Mouse (Mus musculus) small intestine, adult 2 months (tissue): ENCODE measurements around the gene Foxq1.

ENCODE experiments used
- CTCF ChIP-seq: fragments of 200-500 bp; IDR thresholded peaks from 2 replicates; pipeline ENCODE4 v1.5.1; 2012; ENCODE audit warnings: low read depth, mild to moderate bottlenecking, control low read depth, inconsistent platforms, low read length, moderate library complexity, mixed read lengths; ENCODE audit not compliant: insufficient replicate concordance, insufficient read length; ENCODE audit errors: extremely low read depth
- POLR2A ChIP-seq: fragments of 200-500 bp; IDR thresholded peaks from 2 replicates; pipeline ENCODE4 v1.6.1; 2012; ENCODE audit warnings: low read depth, mild to moderate bottlenecking, control low read depth, inconsistent platforms, low read length, moderate library complexity

- no peak for TF ChIP-seq POLR2A
- TF ChIP-seq CTCF, result no peak
Observed at GRCm38 (mm10) chr13:31555834-31556233, at the start of gene Foxq1.
